Mouse (Mus musculus): ENCODE measurements at regions not wholly inside any gene's neighbourhood (a gene's known extent, or its start where the extent isn't known, plus 50 kb on each side); places are given as distances from the start of the nearest gene placed in this dataset.

DNA sequence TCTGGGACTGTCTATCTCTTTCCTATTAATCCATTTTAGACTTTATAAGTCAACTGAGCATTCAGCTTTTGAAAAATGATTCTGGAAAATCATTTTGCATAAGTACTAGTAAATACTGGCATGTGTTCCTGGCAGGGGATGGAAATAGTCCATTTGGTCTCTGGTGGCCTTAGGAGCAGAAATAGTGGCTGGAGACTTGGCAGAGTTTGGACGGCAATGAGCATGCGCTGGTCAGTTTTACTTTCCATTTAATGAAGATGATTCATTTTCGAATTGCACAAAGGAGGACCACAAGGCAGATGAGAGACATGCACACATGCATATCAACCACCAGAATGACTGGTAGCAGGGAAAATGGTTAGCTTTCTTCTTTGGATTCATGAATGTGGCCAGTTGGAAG, 567.2 kb downstream of the Slc4a3 start:
- no peak for DNase-seq (ENCODE audit: extremely low read depth)
- TF ChIP-seq USF1 (IDR thresholded peaks at IDR 0.05; ENCODE audit: low read depth, low read length) (no peak), TBP (conservative IDR thresholded peaks at IDR 0.05; ENCODE audit: low read depth, low read length) (no peak), POLR2AphosphoS2 (IDR thresholded peaks at IDR 0.05; ENCODE audit: low read depth, low read length) (no peak), POLR2A (IDR thresholded peaks at IDR 0.05; ENCODE audit: low read depth, low read length) (no peak), BHLHE40 (IDR thresholded peaks at IDR 0.05; ENCODE audit: low read depth, low read length) (no peak), GABPA (IDR thresholded peaks at IDR 0.05; ENCODE audit: insufficient replicate concordance, low read depth, low read length) (no peak), ELF1 (IDR thresholded peaks at IDR 0.05; ENCODE audit: low read depth, low read length) (no peak), MEF2A (IDR thresholded peaks at IDR 0.05; ENCODE audit: borderline replicate concordance, low read depth, low read length) (no peak), CTCF (conservative IDR thresholded peaks at IDR 0.05 in 1 of 2, IDR thresholded peaks at IDR 0.05 in 1 of 2; ENCODE audit: low read depth in 2 of 2, low read length in 2 of 2) (no peak), CHD1 (IDR thresholded peaks at IDR 0.05; ENCODE audit: low read depth, low read length) (no peak), ZMIZ1 (IDR thresholded peaks at IDR 0.05; ENCODE audit: low read depth, low read length) (no peak), NRF1 (IDR thresholded peaks at IDR 0.05; ENCODE audit: low read depth, low read length) (no peak), JUN (IDR thresholded peaks at IDR 0.05; ENCODE audit: insufficient read depth, low read depth, low read length) (no peak), NELFE (IDR thresholded peaks at IDR 0.05; ENCODE audit: low read depth, low read length) (no peak), MAZ (IDR thresholded peaks at IDR 0.05; ENCODE audit: low read depth, low read length) (no peak), E2F4 (IDR thresholded peaks at IDR 0.05; ENCODE audit: insufficient replicate concordance, low read depth, low read length) (no peak), MAX (IDR thresholded peaks at IDR 0.05; ENCODE audit: low read length) (no peak)
- H3K4me3 ChIP-seq (replicated peaks in 1 of 3; ENCODE audit: low read depth in 2 of 3, low read length in 2 of 3, poor library complexity in 1 of 3) = no peak overlapping the region
- no peak overlapping the region for H3K9ac ChIP-seq (ENCODE audit: insufficient read depth, low read depth)
- H3K79me2 ChIP-seq (replicated peaks; ENCODE audit: control insufficient read depth, extremely low read depth, insufficient read depth, poor library complexity, severe bottlenecking) = no peaks in the 10 kb centered on the region
- no peaks in the 10 kb centered on the region for H3K27me3 ChIP-seq (replicated peaks)
- no peaks in the 10 kb centered on the region for H3K4me1 ChIP-seq (ENCODE audit: control insufficient read depth in 1 of 2, insufficient read depth in 2 of 2)
- no peak overlapping the region for H3K27ac ChIP-seq (ENCODE audit: insufficient read depth, low read depth)
- in situ Hi-C loops (cut with MboI; ENCODE audit: low pct_ligation_motif_present, low pct_unique_long_range_greater_than_20kb, low sequenced_read_pairs) = no loop called here
- H3K4me2 ChIP-seq (ENCODE audit: insufficient read depth, low read depth, poor library complexity, severe bottlenecking) = no peak overlapping the region
- no peaks in the 10 kb centered on the region for H3K36me3 ChIP-seq (replicated peaks in 1 of 2; ENCODE audit: control insufficient read depth in 1 of 2, insufficient read depth in 1 of 2, low read length in 1 of 2)
- no peaks in the 10 kb centered on the region for H3K9me3 ChIP-seq (replicated peaks; ENCODE audit: low read length)
- dilution Hi-C loops (cut with MboI; ENCODE audit: extremely low pct_ligation_motif_present, extremely low pct_unique_long_range_greater_than_20kb, low sequenced_read_pairs) = no loop called here

DNA sequence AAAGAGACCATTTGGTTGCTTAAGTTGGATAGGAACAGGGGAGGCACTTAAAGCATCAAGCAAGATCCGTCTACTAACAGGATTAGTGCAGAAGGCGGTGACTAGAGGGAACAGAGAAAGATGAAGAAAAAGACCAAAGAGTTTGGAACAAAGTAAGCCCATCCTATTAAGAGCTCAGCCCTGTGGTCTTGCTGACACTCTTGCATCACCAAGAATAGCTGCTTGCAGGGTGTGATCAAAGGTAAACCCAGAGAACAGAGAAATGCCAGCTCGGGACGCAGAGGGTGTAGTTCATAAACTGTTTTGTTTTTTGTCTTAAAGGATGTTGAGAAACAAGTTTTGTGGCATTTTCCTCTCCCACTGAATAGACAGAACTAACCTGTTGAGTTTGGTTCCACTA, 574.8 kb downstream of the Slc4a3 start:
- no peak overlapping the region for H3K9ac ChIP-seq (ENCODE audit: insufficient read depth, low read depth)
- no peaks in the 10 kb centered on the region for H3K9me3 ChIP-seq (replicated peaks; ENCODE audit: low read length)
- no peak overlapping the region for H3K4me2 ChIP-seq (ENCODE audit: insufficient read depth, low read depth, poor library complexity, severe bottlenecking)
- TF ChIP-seq ELF1 (IDR thresholded peaks at IDR 0.05; ENCODE audit: low read depth, low read length) = no peak
- no peak for TF ChIP-seq TBP (conservative IDR thresholded peaks at IDR 0.05; ENCODE audit: low read depth, low read length)
- no peak for TF ChIP-seq MAFK (IDR thresholded peaks at IDR 0.05; ENCODE audit: insufficient replicate concordance, low read length)
- no peak for TF ChIP-seq HCFC1 (IDR thresholded peaks at IDR 0.05; ENCODE audit: low read depth, low read length)
- TF ChIP-seq ETS1 (conservative IDR thresholded peaks at IDR 0.05; ENCODE audit: low read depth, low read length) = no peak
- TF ChIP-seq POLR2A (IDR thresholded peaks at IDR 0.05; ENCODE audit: low read depth, low read length) = no peak
- no peak for TF ChIP-seq NRF1 (IDR thresholded peaks at IDR 0.05; ENCODE audit: low read depth, low read length)
- no peak for TF ChIP-seq ZKSCAN1 (IDR thresholded peaks at IDR 0.05; ENCODE audit: borderline replicate concordance, low read depth, low read length)
- TF ChIP-seq RCOR1 (conservative IDR thresholded peaks at IDR 0.05; ENCODE audit: low read depth, low read length) = no peak
- TF ChIP-seq CTCF (conservative IDR thresholded peaks at IDR 0.05 in 1 of 2, IDR thresholded peaks at IDR 0.05 in 1 of 2; ENCODE audit: low read depth in 2 of 2, low read length in 2 of 2) = no peak
- TF ChIP-seq GABPA (IDR thresholded peaks at IDR 0.05; ENCODE audit: insufficient replicate concordance, low read depth, low read length) = no peak
- no peak for TF ChIP-seq JUN (IDR thresholded peaks at IDR 0.05; ENCODE audit: insufficient read depth, low read depth, low read length)
- TF ChIP-seq ZC3H11A (IDR thresholded peaks at IDR 0.05; ENCODE audit: low read depth, low read length) = no peak
- no peak for TF ChIP-seq CHD1 (IDR thresholded peaks at IDR 0.05; ENCODE audit: low read depth, low read length)
- TF ChIP-seq NELFE (IDR thresholded peaks at IDR 0.05; ENCODE audit: low read depth, low read length) = no peak
- TF ChIP-seq ZNF384 (IDR thresholded peaks at IDR 0.05; ENCODE audit: low read depth, low read length) = no peak
- no peak for TF ChIP-seq MYC (IDR thresholded peaks at IDR 0.05; ENCODE audit: low read depth, low read length)
- TF ChIP-seq MXI1 (IDR thresholded peaks at IDR 0.05; ENCODE audit: low read depth, low read length) = no peak
- H3K27ac ChIP-seq (ENCODE audit: insufficient read depth, low read depth) = no peak overlapping the region
- dilution Hi-C loops (cut with MboI; ENCODE audit: extremely low pct_ligation_motif_present, extremely low pct_unique_long_range_greater_than_20kb, low sequenced_read_pairs) (no loop called here), in situ Hi-C loops (cut with MboI; ENCODE audit: low pct_ligation_motif_present, low pct_unique_long_range_greater_than_20kb, low sequenced_read_pairs) (no loop called here)
- DNase-seq (ENCODE audit: extremely low read depth) = no peak
- no peaks in the 10 kb centered on the region for H3K79me2 ChIP-seq (replicated peaks; ENCODE audit: control insufficient read depth, extremely low read depth, insufficient read depth, poor library complexity, severe bottlenecking)
- no peaks in the 10 kb centered on the region for H3K4me1 ChIP-seq (ENCODE audit: control insufficient read depth in 1 of 2, insufficient read depth in 2 of 2)
- H3K4me3 ChIP-seq (replicated peaks in 1 of 3; ENCODE audit: low read depth in 2 of 3, low read length in 2 of 3, poor library complexity in 1 of 3) = no peak overlapping the region
- H3K27me3 ChIP-seq (replicated peaks) = no peaks in the 10 kb centered on the region
- H3K36me3 ChIP-seq (replicated peaks in 1 of 2; ENCODE audit: control insufficient read depth in 1 of 2, insufficient read depth in 1 of 2, low read length in 1 of 2) = no peaks in the 10 kb centered on the region

Data from CH12.LX (cell line).